Mouse (Mus musculus) CH12.LX (cell line): ENCODE measurements at regions not wholly inside any gene's neighbourhood (a gene's known extent, or its start where the extent isn't known, plus 50 kb on each side); places are given as distances from the start of the nearest gene placed in this dataset.

Source experiments
- DNase-seq: peaks from one replicate; pipeline ENCODE4 v3.0.0-alpha.2; 2013; ENCODE audit errors: extremely low read depth
- H3K27ac ChIP-seq: 2 replicates; pipeline ENCODE4 v1.5.1; 2012; ENCODE audit warnings: low read depth, mild to moderate bottlenecking, control low read depth, moderate library complexity; ENCODE audit not compliant: insufficient read depth
- H3K27me3 ChIP-seq: replicated peaks from 2 replicates; pipeline ENCODE3; 2012; ENCODE audit warnings: inconsistent platforms
- H3K36me3 ChIP-seq, 2 experiments: replicated peaks in 1 of 2; 2 replicates each; pipeline versions ENCODE3 to v1.6.1; 2012; ENCODE audit warnings: inconsistent platforms in 1 of 2, low read length in 1 of 2, mild to moderate bottlenecking in 1 of 2, mixed read lengths in 1 of 2, moderate library complexity in 1 of 2; ENCODE audit not compliant: control insufficient read depth in 1 of 2, insufficient read depth in 1 of 2
- H3K4me1 ChIP-seq, 2 experiments: 2 replicates each; pipeline ENCODE4 v1.6.1; 2012; ENCODE audit warnings: inconsistent platforms in 1 of 2, moderate library complexity in 1 of 2; ENCODE audit not compliant: insufficient read depth in 2 of 2, control insufficient read depth in 1 of 2
- H3K4me2 ChIP-seq: 2 replicates; pipeline ENCODE4 v1.6.1; 2012; ENCODE audit warnings: low read depth, mild to moderate bottlenecking, control low read depth; ENCODE audit not compliant: poor library complexity, insufficient read depth, severe bottlenecking
- H3K4me3 ChIP-seq, 3 experiments: fragments of 150-350 bp in 1 of 3; sonication (generic) in 1 of 3; replicated peaks in 1 of 3; 2 replicates each; pipeline versions ENCODE3 to v1.5.1; 2011 to 2012; ENCODE audit warnings: low read depth in 2 of 3, low read length in 2 of 3, mild to moderate bottlenecking in 2 of 3, moderate library complexity in 2 of 3, control low read depth in 1 of 3, improper control_type of control experiment in 1 of 3, inconsistent platforms in 1 of 3, mixed read lengths in 1 of 3; ENCODE audit not compliant: poor library complexity in 1 of 3
- H3K79me2 ChIP-seq: replicated peaks from 2 replicates; pipeline ENCODE4 v1.6.1; 2012; ENCODE audit warnings: mild to moderate bottlenecking, moderate library complexity; ENCODE audit not compliant: control insufficient read depth, poor library complexity, insufficient read depth, severe bottlenecking; ENCODE audit errors: extremely low read depth
- H3K9ac ChIP-seq: 2 replicates; pipeline ENCODE4 v1.6.1; 2012; ENCODE audit warnings: low read depth, mild to moderate bottlenecking, control low read depth, moderate library complexity; ENCODE audit not compliant: insufficient read depth
- H3K9me3 ChIP-seq: replicated peaks from 2 replicates; pipeline ENCODE3; 2012; ENCODE audit warnings: low read length, inconsistent platforms, mixed read lengths
- ELF1 ChIP-seq: IDR thresholded peaks from 2 replicates; pipeline ENCODE4 v1.6.1; 2014; ENCODE audit warnings: low read depth, mild to moderate bottlenecking, inconsistent platforms, low read length, improper control_type of control experiment
- GABPA ChIP-seq: IDR thresholded peaks from 2 replicates; pipeline ENCODE4 v1.6.1; 2012; ENCODE audit warnings: low read depth, low read length, improper control_type of control experiment, inconsistent platforms; ENCODE audit not compliant: insufficient replicate concordance
- IRF4 ChIP-seq: IDR thresholded peaks from 2 replicates; pipeline ENCODE4 v1.6.1; 2014; ENCODE audit warnings: low read depth, mild to moderate bottlenecking, inconsistent platforms, low read length, improper control_type of control experiment
- MEF2A ChIP-seq: IDR thresholded peaks from 2 replicates; pipeline ENCODE4 v1.6.1; 2014; ENCODE audit warnings: low read depth, mild to moderate bottlenecking, inconsistent platforms, low read length, improper control_type of control experiment, borderline replicate concordance
- MXI1 ChIP-seq: IDR thresholded peaks from 2 replicates; pipeline ENCODE4 v1.6.1; 2011; ENCODE audit warnings: mild to moderate bottlenecking, low read depth, low read length, improper control_type of control experiment
- NELFE ChIP-seq: IDR thresholded peaks from 2 replicates; pipeline ENCODE4 v1.6.1; 2011; ENCODE audit warnings: low read depth, low read length, improper control_type of control experiment
- NRF1 ChIP-seq: IDR thresholded peaks from 2 replicates; pipeline ENCODE4 v1.6.1; 2014; ENCODE audit warnings: low read depth, mild to moderate bottlenecking, inconsistent platforms, low read length, improper control_type of control experiment, moderate library complexity
- SMC3 ChIP-seq: IDR thresholded peaks from 2 replicates; pipeline ENCODE4 v1.6.1; 2011; ENCODE audit warnings: low read depth, low read length, improper control_type of control experiment
- TBP ChIP-seq: conservative IDR thresholded peaks from 2 replicates; pipeline ENCODE4 v1.6.1; 2011; ENCODE audit warnings: low read depth, low read length, improper control_type of control experiment
- TCF12 ChIP-seq: IDR thresholded peaks from 2 replicates; pipeline ENCODE4 v1.6.1; 2014; ENCODE audit warnings: low read depth, mild to moderate bottlenecking, inconsistent platforms, low read length, improper control_type of control experiment
- UBTF ChIP-seq: IDR thresholded peaks from 2 replicates; pipeline ENCODE4 v1.6.1; 2012; ENCODE audit warnings: low read depth, mild to moderate bottlenecking, inconsistent platforms, low read length, improper control_type of control experiment, moderate library complexity
- USF2 ChIP-seq: conservative IDR thresholded peaks from 2 replicates; pipeline ENCODE4 v1.6.1; 2011; ENCODE audit warnings: low read depth, low read length, improper control_type of control experiment
- ZC3H11A ChIP-seq: IDR thresholded peaks from 2 replicates; pipeline ENCODE4 v1.6.1; 2012; ENCODE audit warnings: low read depth, mild to moderate bottlenecking, inconsistent platforms, low read length, improper control_type of control experiment
- dilution Hi-C: fragments of 300-500 bp; cut with MboI; formaldehyde crosslinking; loops from 2 replicates; pipeline ENCODE4 v1.14.3; 2020; ENCODE audit warnings: low sequenced_read_pairs; ENCODE audit not compliant: extremely low pct_unique_long_range_greater_than_20kb, extremely low pct_ligation_motif_present
- in situ Hi-C: fragments of 300-500 bp; cut with MboI; formaldehyde crosslinking; loops from 3 replicates; pipeline ENCODE4 v1.14.3; 2019; ENCODE audit warnings: low sequenced_read_pairs, low pct_ligation_motif_present, low pct_unique_long_range_greater_than_20kb, mixed read lengths

- H3K27ac ChIP-seq: no peak overlapping the region
- no peak overlapping the region for H3K4me2 ChIP-seq
- in situ Hi-C loops (no loop called here), dilution Hi-C loops (no loop called here)
- no peak for TF ChIP-seq TBP
- H3K9ac ChIP-seq: no peak overlapping the region
- H3K27me3 ChIP-seq: no peaks in the 10 kb centered on the region
- no peaks in the 10 kb centered on the region for H3K36me3 ChIP-seq
- H3K4me1 ChIP-seq: no peaks in the 10 kb centered on the region
- peaks cover 73% of the 10 kb centered on the region for H3K9me3 ChIP-seq
- H3K79me2 ChIP-seq: no peaks in the 10 kb centered on the region
- no peak overlapping the region for H3K4me3 ChIP-seq
- no peak for DNase-seq
Observed at GRCm38 (mm10) chr8:92129241-92130015, 228.0 kb upstream of the Irx5 start.

GRCm38 (mm10) chr8:92125631-92126030, 231.8 kb upstream of the Irx5 start:
- no peak overlapping the region for H3K9ac ChIP-seq
- H3K27ac ChIP-seq: no peak overlapping the region
- H3K27me3 ChIP-seq: no peaks in the 10 kb centered on the region
- no peaks in the 10 kb centered on the region for H3K79me2 ChIP-seq
- no peaks in the 10 kb centered on the region for H3K4me1 ChIP-seq
- in situ Hi-C loops: no loop called here
- H3K36me3 ChIP-seq: no peaks in the 10 kb centered on the region
- peaks cover 68% of the 10 kb centered on the region for H3K9me3 ChIP-seq
- no peak overlapping the region for H3K4me3 ChIP-seq
- no peak overlapping the region for H3K4me2 ChIP-seq
- DNase-seq: no peak
- TF ChIP-seq MEF2A (no peak), ZC3H11A (no peak), ELF1 (no peak), USF2 (no peak), GABPA (no peak), IRF4 (no peak), TCF12 (no peak), NRF1 (no peak), MXI1 (no peak)
- dilution Hi-C loops: no loop called here

GRCm38 (mm10) chr8:92121296-92121695, 236.1 kb upstream of the Irx5 start:
- dilution Hi-C loops (no loop called here), in situ Hi-C loops (no loop called here)
- H3K4me1 ChIP-seq: no peaks in the 10 kb centered on the region
- no peaks in the 10 kb centered on the region for H3K79me2 ChIP-seq
- no peak overlapping the region for H3K27ac ChIP-seq
- TF ChIP-seq MXI1 (no peak), UBTF (no peak), NELFE (no peak), ELF1 (no peak), SMC3 (no peak)
- H3K9me3 ChIP-seq: peaks cover 69% of the 10 kb centered on the region
- no peak overlapping the region for H3K4me2 ChIP-seq
- no peak for DNase-seq
- no peaks in the 10 kb centered on the region for H3K36me3 ChIP-seq
- H3K4me3 ChIP-seq: no peak overlapping the region
- no peak overlapping the region for H3K9ac ChIP-seq
- H3K27me3 ChIP-seq: no peaks in the 10 kb centered on the region
